Mouse (Mus musculus): ENCODE measurements at regions not wholly inside any gene's neighbourhood (a gene's known extent, or its start where the extent isn't known, plus 50 kb on each side); places are given as distances from the start of the nearest gene placed in this dataset.

- no peak overlapping the region for H3K9ac ChIP-seq (ENCODE audit: low read depth, low read length, severe bottlenecking)
- no peaks in the 10 kb centered on the region for H3K36me3 ChIP-seq (ENCODE audit: control insufficient read depth, insufficient read depth, low read length)
- no peak for TF ChIP-seq POLR2A (IDR thresholded peaks at IDR 0.05; ENCODE audit: borderline replicate concordance, extremely low read depth, insufficient read depth, insufficient read length)
- no peaks in the 10 kb centered on the region for H3K9me3 ChIP-seq (ENCODE audit: control insufficient read depth, low read length)
- DNase-seq (ENCODE audit: low spot score): no peak
- 70% methylated on average over 5 of the region's 5 CpGs for WGBS
- H3K4me3 ChIP-seq (replicated peaks; ENCODE audit: low read length): no peak overlapping the region
- no peaks in the 10 kb centered on the region for H3K4me1 ChIP-seq (ENCODE audit: control insufficient read depth, insufficient read depth, low read length)
- no peaks in the 10 kb centered on the region for H3K27me3 ChIP-seq (ENCODE audit: control insufficient read depth, insufficient read depth, low read length)
- no peak overlapping the region for H3K4me2 ChIP-seq (replicated peaks; ENCODE audit: low read depth, low read length, severe bottlenecking)
- no peak for ATAC-seq (ENCODE audit: low FRiP score, low read depth)
- H3K27ac ChIP-seq (replicated peaks; ENCODE audit: low read depth, low read length): no peak overlapping the region
Observed at GRCm38 (mm10) chr2:179290394-179290793, 151.8 kb upstream of the Cdh4 start.

- DNase-seq (ENCODE audit: low spot score): no peak
- ATAC-seq (ENCODE audit: low FRiP score, low read depth): no peak
- 100% methylated on average over 1 of the region's 1 CpGs for WGBS
- Histone ChIP-seq H3K9me3 (ENCODE audit: control insufficient read depth, low read length) (no peaks in the 10 kb centered on the region), H3K36me3 (ENCODE audit: control insufficient read depth, insufficient read depth, low read length) (no peaks in the 10 kb centered on the region), H3K9ac (ENCODE audit: low read depth, low read length, severe bottlenecking) (no peak overlapping the region), H3K4me1 (ENCODE audit: control insufficient read depth, insufficient read depth, low read length) (no peaks in the 10 kb centered on the region), H3K4me3 (replicated peaks; ENCODE audit: low read length) (no peak overlapping the region), H3K27me3 (ENCODE audit: control insufficient read depth, insufficient read depth, low read length) (no peaks in the 10 kb centered on the region), H3K4me2 (replicated peaks; ENCODE audit: low read depth, low read length, severe bottlenecking) (no peak overlapping the region), H3K27ac (replicated peaks; ENCODE audit: low read depth, low read length) (no peak overlapping the region)
- TF ChIP-seq POLR2A (IDR thresholded peaks at IDR 0.05; ENCODE audit: borderline replicate concordance, extremely low read depth, insufficient read depth, insufficient read length): no peak
Observed at GRCm38 (mm10) chr2:179291046-179291563, 151.1 kb upstream of the Cdh4 start.

GRCm38 (mm10) chr2:179291958-179292357 lies 150.3 kb upstream of the Cdh4 start:
- WGBS: 77% methylated on average over 8 of the region's 8 CpGs
- no peak for TF ChIP-seq POLR2A (IDR thresholded peaks at IDR 0.05; ENCODE audit: borderline replicate concordance, extremely low read depth, insufficient read depth, insufficient read length)

GRCm38 (mm10) chr2:179292566-179292965 lies 149.7 kb upstream of the Cdh4 start:
- Histone ChIP-seq H3K36me3 (ENCODE audit: control insufficient read depth, insufficient read depth, low read length) (no peaks in the 10 kb centered on the region), H3K4me2 (replicated peaks; ENCODE audit: low read depth, low read length, severe bottlenecking) (no peak overlapping the region), H3K9me3 (ENCODE audit: control insufficient read depth, low read length) (no peaks in the 10 kb centered on the region), H3K9ac (ENCODE audit: low read depth, low read length, severe bottlenecking) (no peak overlapping the region), H3K27me3 (ENCODE audit: control insufficient read depth, insufficient read depth, low read length) (no peaks in the 10 kb centered on the region), H3K4me1 (ENCODE audit: control insufficient read depth, insufficient read depth, low read length) (no peaks in the 10 kb centered on the region), H3K4me3 (replicated peaks; ENCODE audit: low read length) (no peak overlapping the region), H3K27ac (replicated peaks; ENCODE audit: low read depth, low read length) (no peak overlapping the region)
- TF ChIP-seq POLR2A (IDR thresholded peaks at IDR 0.05; ENCODE audit: borderline replicate concordance, extremely low read depth, insufficient read depth, insufficient read length): no peak
- DNase-seq (ENCODE audit: low spot score) (no peak), ATAC-seq (ENCODE audit: low FRiP score, low read depth) (no peak)
- 63% methylated on average over 4 of the region's 4 CpGs for WGBS

More at GRCm38 (mm10) chr2:179291958-179292357, 150.3 kb upstream of the Cdh4 start:
- H3K4me1 ChIP-seq (ENCODE audit: control insufficient read depth, insufficient read depth, low read length): no peaks in the 10 kb centered on the region
- H3K4me2 ChIP-seq (replicated peaks; ENCODE audit: low read depth, low read length, severe bottlenecking): no peak overlapping the region
- no peak overlapping the region for H3K9ac ChIP-seq (ENCODE audit: low read depth, low read length, severe bottlenecking)
- no peak for ATAC-seq (ENCODE audit: low FRiP score, low read depth)
- H3K27me3 ChIP-seq (ENCODE audit: control insufficient read depth, insufficient read depth, low read length): no peaks in the 10 kb centered on the region
- H3K9me3 ChIP-seq (ENCODE audit: control insufficient read depth, low read length): no peaks in the 10 kb centered on the region
- no peak for DNase-seq (ENCODE audit: low spot score)
- H3K27ac ChIP-seq (replicated peaks; ENCODE audit: low read depth, low read length): no peak overlapping the region
- H3K4me3 ChIP-seq (replicated peaks; ENCODE audit: low read length): no peak overlapping the region
- H3K36me3 ChIP-seq (ENCODE audit: control insufficient read depth, insufficient read depth, low read length): no peaks in the 10 kb centered on the region

- no peak overlapping the region for H3K9ac ChIP-seq (ENCODE audit: low read depth, low read length, severe bottlenecking)
- no peak overlapping the region for H3K4me3 ChIP-seq (replicated peaks; ENCODE audit: low read length)
- H3K27ac ChIP-seq (replicated peaks; ENCODE audit: low read depth, low read length): no peak overlapping the region
- H3K9me3 ChIP-seq (ENCODE audit: control insufficient read depth, low read length): no peaks in the 10 kb centered on the region
- no peaks in the 10 kb centered on the region for H3K36me3 ChIP-seq (ENCODE audit: control insufficient read depth, insufficient read depth, low read length)
- no peak for TF ChIP-seq POLR2A (IDR thresholded peaks at IDR 0.05; ENCODE audit: borderline replicate concordance, extremely low read depth, insufficient read depth, insufficient read length)
- no peak overlapping the region for H3K4me2 ChIP-seq (replicated peaks; ENCODE audit: low read depth, low read length, severe bottlenecking)
- DNase-seq (ENCODE audit: low spot score) (no peak), ATAC-seq (ENCODE audit: low FRiP score, low read depth) (no peak)
- 70% methylated on average over 8 of the region's 8 CpGs for WGBS
- H3K27me3 ChIP-seq (ENCODE audit: control insufficient read depth, insufficient read depth, low read length): no peaks in the 10 kb centered on the region
- H3K4me1 ChIP-seq (ENCODE audit: control insufficient read depth, insufficient read depth, low read length): no peaks in the 10 kb centered on the region
Observed at GRCm38 (mm10) chr2:179293114-179293513, 149.1 kb upstream of the Cdh4 start.

- Histone ChIP-seq H3K4me1 (ENCODE audit: control insufficient read depth, insufficient read depth, low read length) (no peaks in the 10 kb centered on the region), H3K36me3 (ENCODE audit: control insufficient read depth, insufficient read depth, low read length) (no peaks in the 10 kb centered on the region), H3K9me3 (ENCODE audit: control insufficient read depth, low read length) (no peaks in the 10 kb centered on the region), H3K4me3 (replicated peaks; ENCODE audit: low read length) (no peak overlapping the region), H3K9ac (ENCODE audit: low read depth, low read length, severe bottlenecking) (no peak overlapping the region), H3K27ac (replicated peaks; ENCODE audit: low read depth, low read length) (no peak overlapping the region), H3K4me2 (replicated peaks; ENCODE audit: low read depth, low read length, severe bottlenecking) (no peak overlapping the region), H3K27me3 (ENCODE audit: control insufficient read depth, insufficient read depth, low read length) (no peaks in the 10 kb centered on the region)
- no peak for TF ChIP-seq POLR2A (IDR thresholded peaks at IDR 0.05; ENCODE audit: borderline replicate concordance, extremely low read depth, insufficient read depth, insufficient read length)
- 81% methylated on average over 9 of the region's 9 CpGs for WGBS
- ATAC-seq (ENCODE audit: low FRiP score, low read depth): no peak
- no peak for DNase-seq (ENCODE audit: low spot score)
Observed at GRCm38 (mm10) chr2:179297057-179297456, 145.2 kb upstream of the Cdh4 start.

All from limb, embryonic 14.5 days (tissue).